Mouse (Mus musculus) heart, postnatal 0 days (tissue): Measurements from ENCODE around the gene Gm4792.

Experiments used
- CTCF ChIP-seq: IDR thresholded peaks from 2 replicates; pipeline ENCODE4 v1.5.1; 2016; ENCODE audit warnings: antibody characterized with exemption, control low read depth, low read depth
- EP300 ChIP-seq: IDR thresholded peaks from 2 replicates; pipeline ENCODE4 v1.6.1; 2016; ENCODE audit warnings: antibody characterized with exemption, low read depth

GRCm38 (mm10) chr10:94311511-94312006, 13.1 kb upstream of the Gm4792 start, which contains the start of gene Tmcc3:
- TF ChIP-seq CTCF (peak; percentile 11), EP300 (no peak)
